Mouse (Mus musculus) heart, postnatal 0 days (tissue): ENCODE results near the gene Fam227b.

ENCODE experiments used
- CTCF ChIP-seq: IDR thresholded peaks from 2 replicates; pipeline ENCODE4 v1.5.1; 2016; ENCODE audit warnings: antibody characterized with exemption, control low read depth, low read depth
- EP300 ChIP-seq: IDR thresholded peaks from 2 replicates; pipeline ENCODE4 v1.6.1; 2016; ENCODE audit warnings: antibody characterized with exemption, low read depth

DNA sequence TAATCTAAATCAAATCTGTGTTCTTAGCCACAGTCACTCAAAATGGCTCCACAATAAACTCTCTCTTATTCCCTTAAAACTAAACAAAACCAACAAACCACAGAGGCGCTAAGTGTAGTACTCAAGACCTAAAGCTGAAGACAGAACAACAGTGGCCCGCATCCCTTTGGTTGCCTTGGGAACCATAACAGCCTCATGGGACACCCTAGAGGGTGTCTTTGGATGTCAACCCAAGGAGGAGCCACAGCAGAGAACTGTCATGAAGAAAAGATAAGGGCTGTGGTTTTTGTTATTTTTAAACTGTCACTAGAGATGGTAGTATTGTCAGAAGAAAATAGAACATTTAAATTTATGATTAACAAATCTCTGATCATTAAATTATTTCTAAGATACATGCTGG, 145.1 kb downstream of the Fam227b start:
- TF ChIP-seq CTCF (no peak), EP300 (no peak)
